Mouse (Mus musculus) limb, embryonic 11.5 days (tissue): Measurements from ENCODE around the gene Sox1. TPM values are rescaled to one million over a fixed set of nuclear protein-coding genes. Genes with fewer than 3 reads are reported as not detected.

ENCODE experiments used
- ATAC-seq: fragments of 200-750 bp; cut with Nextera tagmentation; 2 replicates; pipeline ENCODE4 v1.8.0; 2017; ENCODE audit warnings: low read depth; ENCODE audit not compliant: insufficient number of reproducible peaks, low FRiP score, low TSS enrichment
- DNase-seq: peaks from one replicate; pipeline ENCODE4 v3.0.0-alpha.2; 2015; ENCODE audit warnings: low spot score
- H3K27ac ChIP-seq: fragments of 300-500 bp; sonication (generic); replicated peaks from 2 replicates; pipeline ENCODE4 v1.5.1; 2014; ENCODE audit warnings: low read depth, mild to moderate bottlenecking, low read length
- H3K27me3 ChIP-seq: fragments of 300-500 bp; sonication (generic); 2 replicates; pipeline ENCODE4 v1.6.1; 2014; ENCODE audit warnings: mild to moderate bottlenecking, low read length, mixed read lengths; ENCODE audit not compliant: control insufficient read depth, insufficient read depth
- H3K36me3 ChIP-seq: fragments of 300-500 bp; sonication (generic); 2 replicates; pipeline ENCODE4 v1.6.1; 2014; ENCODE audit warnings: mild to moderate bottlenecking, low read length, moderate library complexity, mixed read lengths; ENCODE audit not compliant: control insufficient read depth, insufficient read depth
- H3K4me1 ChIP-seq: fragments of 300-500 bp; sonication (generic); 2 replicates; pipeline ENCODE4 v1.6.1; 2014; ENCODE audit warnings: low read length, mixed read lengths; ENCODE audit not compliant: control insufficient read depth, insufficient read depth
- H3K4me2 ChIP-seq: fragments of 300-500 bp; sonication (generic); 2 replicates; pipeline ENCODE4 v1.6.1; 2014; ENCODE audit warnings: low read depth, mild to moderate bottlenecking, moderate library complexity; ENCODE audit not compliant: severe bottlenecking
- H3K4me3 ChIP-seq: fragments of 300-500 bp; sonication (generic); 2 replicates; pipeline ENCODE4 v1.5.1; 2014; ENCODE audit warnings: low read depth, low read length
- H3K9ac ChIP-seq: fragments of 300-500 bp; sonication (generic); 2 replicates; pipeline ENCODE4 v1.6.1; 2014; ENCODE audit warnings: mild to moderate bottlenecking, low read length
- H3K9me3 ChIP-seq: fragments of 300-500 bp; sonication (generic); 2 replicates; pipeline ENCODE4 v1.6.1; 2016; ENCODE audit warnings: low read length; ENCODE audit not compliant: control insufficient read depth
- WGBS: fragments of 180-500 bp; shearing (Covaris S2); extraction: QIAGEN DNeasy Blood & Tissue Kit; methylation state at CpG from one replicate; pipeline ENCODE4 v1.1.7; 2014; 5-methylcytosine and 5-hydroxymethylcytosine counted together
- polyA plus RNA-seq: library from polyadenylated mRNA; unstranded; fragments of >200 nt; fragmentation: Nextera tagmentation; extraction: Ambion mirVana; gene quantifications from 2 replicates; pipeline ENCODE4 v1.2.1, GENCODE M21; 2014

Sox1 gene
- polyA plus RNA-seq, 1 experiment from 2014 or later, result not detected

- DNase-seq (peak; percentile 26), ATAC-seq (no peak)
- Histone ChIP-seq H3K36me3 (no peaks in the 10 kb centered on the region), H3K9me3 (no peaks in the 10 kb centered on the region), H3K4me3 (no peak overlapping the region), H3K4me1 (peaks cover 12% of the 10 kb centered on the region), H3K9ac (no peak overlapping the region), H3K27me3 (peaks cover 94% of the 10 kb centered on the region), H3K4me2 (no peak overlapping the region), H3K27ac (no peak overlapping the region)
- 8% methylated on average over 1 of the region's 1 CpGs for WGBS
Observed at GRCm38 (mm10) chr8:12392801-12393200, 2.3 kb upstream of the Sox1 start.

- Histone ChIP-seq H3K36me3 (no peaks in the 10 kb centered on the region), H3K9ac (no peak overlapping the region), H3K27me3 (peaks cover 92% of the 10 kb centered on the region), H3K9me3 (no peaks in the 10 kb centered on the region), H3K4me3 (peak overlapping the region; percentile 35), H3K4me2 (peak overlapping the region; percentile 70), H3K4me1 (peaks cover 12% of the 10 kb centered on the region), H3K27ac (no peak overlapping the region)
- no peak; the same call in 1 of the 2 replicates for ATAC-seq
- DNase-seq, result peak; percentile 23
- WGBS, result 2% methylated on average over 22 of the region's 22 CpGs
Observed at GRCm38 (mm10) chr8:12394385-12395000, 602 bp upstream of the Sox1 start.

GRCm38 (mm10) chr8:12396501-12397345 is 1.6 kb downstream of the Sox1 start:
- under 1% methylated on average over 101 of the region's 118 CpGs for WGBS
- no peak overlapping the region for H3K9ac ChIP-seq
- peaks cover 87% of the 10 kb centered on the region for H3K27me3 ChIP-seq

GRCm38 (mm10) chr8:12397346-12397925 is 2.3 kb downstream of the Sox1 start:
- H3K4me1 ChIP-seq, result peaks cover 18% of the 10 kb centered on the region
- no peak overlapping the region for H3K9ac ChIP-seq
- no peak overlapping the region for H3K27ac ChIP-seq
- H3K36me3 ChIP-seq, result no peaks in the 10 kb centered on the region
- WGBS, result under 1% methylated on average over 59 of the region's 59 CpGs
- H3K9me3 ChIP-seq, result no peaks in the 10 kb centered on the region
- peak overlapping the region; percentile 33 for H3K4me2 ChIP-seq
- ATAC-seq (no peak), DNase-seq (peak; percentile 70)
- H3K4me3 ChIP-seq, result peak overlapping the region; percentile 26; the same call in 1 of the 2 replicates
- H3K27me3 ChIP-seq, result peaks cover 87% of the 10 kb centered on the region

More at GRCm38 (mm10) chr8:12396501-12397345, 1.6 kb downstream of the Sox1 start:
- no peaks in the 10 kb centered on the region for H3K36me3 ChIP-seq
- H3K4me2 ChIP-seq, result peak overlapping the region; percentile 33
- no peaks in the 10 kb centered on the region for H3K9me3 ChIP-seq
- H3K27ac ChIP-seq, result no peak overlapping the region
- DNase-seq (peak; percentile 69), ATAC-seq (no peak)
- H3K4me3 ChIP-seq, result peak overlapping the region; percentile 26
- H3K4me1 ChIP-seq, result peaks cover 18% of the 10 kb centered on the region

GRCm38 (mm10) chr8:12398011-12398945 is 3.2 kb downstream of the Sox1 start:
- Histone ChIP-seq H3K9me3 (no peaks in the 10 kb centered on the region), H3K4me2 (no peak overlapping the region), H3K27ac (no peak overlapping the region), H3K4me1 (peaks cover 18% of the 10 kb centered on the region), H3K9ac (no peak overlapping the region), H3K36me3 (no peaks in the 10 kb centered on the region), H3K4me3 (no peak overlapping the region), H3K27me3 (peaks cover 87% of the 10 kb centered on the region)
- under 1% methylated on average over 21 of the region's 21 CpGs for WGBS
- no peak for ATAC-seq
- DNase-seq, result peak; percentile 51

- ATAC-seq (no peak), DNase-seq (peak; percentile 31)
- WGBS, result 1% methylated on average over 5 of the region's 5 CpGs
- Histone ChIP-seq H3K4me1 (peaks cover 18% of the 10 kb centered on the region), H3K27ac (no peak overlapping the region), H3K9me3 (no peaks in the 10 kb centered on the region), H3K36me3 (no peaks in the 10 kb centered on the region), H3K4me3 (no peak overlapping the region), H3K27me3 (peaks cover 85% of the 10 kb centered on the region), H3K4me2 (no peak overlapping the region), H3K9ac (no peak overlapping the region)
Observed at GRCm38 (mm10) chr8:12399421-12400205, 4.5 kb downstream of the Sox1 start.

GRCm38 (mm10) chr8:12400611-12401390 is 5.7 kb downstream of the Sox1 start:
- Histone ChIP-seq H3K4me2 (peak overlapping the region; percentile 30; the same call in 1 of the 2 replicates), H3K9ac (no peak overlapping the region), H3K9me3 (no peaks in the 10 kb centered on the region), H3K36me3 (no peaks in the 10 kb centered on the region), H3K4me1 (peaks cover 15% of the 10 kb centered on the region), H3K27me3 (peaks cover 79% of the 10 kb centered on the region), H3K27ac (no peak overlapping the region), H3K4me3 (peak overlapping the region; percentile 7; the same call in 1 of the 2 replicates)
- no peak for ATAC-seq
- WGBS, result under 1% methylated on average over 41 of the region's 44 CpGs
- DNase-seq, result peak; percentile 67
